Comparison of ENCODE assay signal across 8 mouse cellular contexts in the genomic region with DNA sequence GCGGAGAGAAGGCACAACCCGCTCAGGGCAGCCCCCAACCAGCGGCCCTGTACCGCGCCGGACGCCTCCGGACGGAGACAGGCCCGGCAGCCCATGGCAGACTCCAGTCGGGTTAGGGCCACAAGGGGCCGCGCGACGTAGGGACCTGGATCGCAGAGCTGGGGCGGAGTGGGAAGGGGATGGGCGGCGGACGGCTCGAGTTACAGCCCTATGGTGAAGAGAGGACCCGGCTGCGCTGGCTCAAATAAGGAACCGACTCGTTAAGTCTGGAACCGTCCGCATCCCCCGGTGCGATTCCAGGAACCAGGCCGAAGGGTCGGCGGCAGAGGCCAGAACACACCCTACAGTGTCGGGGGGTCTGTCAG. TPM values are rescaled to one million over a fixed set of nuclear protein-coding genes. Genes with fewer than 3 reads are reported as not detected.
A peak's percentile ranks its signal among the peaks of the same experiment; 100 is the strongest.
DNase-seq lines count a peak whose midpoint lies in the region; ATAC-seq and TF ChIP-seq lines count a peak whose summit lies in the region.

A gene (minus strand): TSS at position 299 of the 365 bp plus-strand sequence.

- TF ChIP-seq CTCF in spleen, adult 2 months (IDR thresholded peaks at IDR 0.05; ENCODE audit: extremely low read depth, insufficient read depth, insufficient read length, insufficient replicate concordance), result no peak
- TF ChIP-seq CTCF in embryonic fibroblast, embryonic 13.5 days (IDR thresholded peaks at IDR 0.05; ENCODE audit: borderline replicate concordance, insufficient read depth, low read length), result no peak
- no peak for TF ChIP-seq CTCF in heart, postnatal 0 days (IDR thresholded peaks at IDR 0.05; ENCODE audit: low read depth)

- H3K4me1 ChIP-seq in spleen, adult 2 months (ENCODE audit: control insufficient read depth, insufficient read depth, insufficient read length), result peaks cover 14% of the 10 kb centered on the region; the same call in 1 of the 2 replicates
- no peaks in the 10 kb centered on the region; the same call in none of the 2 replicates for H3K4me1 ChIP-seq in embryonic fibroblast, embryonic 13.5 days (ENCODE audit: control insufficient read depth, insufficient read depth, low read length)
- peaks cover 41% of the 10 kb centered on the region for H3K4me1 ChIP-seq in heart, postnatal 0 days (ENCODE audit: control insufficient read depth, insufficient read depth)
- H3K4me1 ChIP-seq in limb, embryonic 12.5 days (replicated peaks), result peaks cover 36% of the 10 kb centered on the region
- peaks cover 23% of the 10 kb centered on the region for H3K4me1 ChIP-seq in midbrain, embryonic 11.5 days (ENCODE audit: control insufficient read depth, insufficient read depth, low read length)

- peaks cover 30% of the 10 kb centered on the region for H3K36me3 ChIP-seq in spleen, adult 2 months (ENCODE audit: control insufficient read depth, insufficient read depth, low read length)
- peaks cover 39% of the 10 kb centered on the region for H3K36me3 ChIP-seq in heart, postnatal 0 days (replicated peaks; ENCODE audit: control insufficient read depth, insufficient read depth, low read length)
- H3K36me3 ChIP-seq in limb, embryonic 12.5 days, result peaks cover 61% of the 10 kb centered on the region
- H3K36me3 ChIP-seq in midbrain, embryonic 11.5 days (ENCODE audit: control insufficient read depth, insufficient read depth, low read length), result peaks cover 22% of the 10 kb centered on the region

- H3K9me3 ChIP-seq in heart, postnatal 0 days (replicated peaks; ENCODE audit: control insufficient read depth, low read length), result no peaks in the 10 kb centered on the region
- H3K9me3 ChIP-seq in limb, embryonic 12.5 days, result no peaks in the 10 kb centered on the region
- H3K9me3 ChIP-seq in midbrain, embryonic 11.5 days (ENCODE audit: control insufficient read depth, low read length), result no peaks in the 10 kb centered on the region

- H3K27me3 ChIP-seq in spleen, adult 2 months (ENCODE audit: control insufficient read depth, insufficient read depth, low read length), result peaks cover 12% of the 10 kb centered on the region; the same call in 1 of the 2 replicates
- H3K27me3 ChIP-seq in heart, postnatal 0 days (ENCODE audit: control insufficient read depth, insufficient read depth, low read length), result peaks cover 26% of the 10 kb centered on the region
- H3K27me3 ChIP-seq in limb, embryonic 12.5 days, result peaks cover 68% of the 10 kb centered on the region
- peaks cover 55% of the 10 kb centered on the region for H3K27me3 ChIP-seq in midbrain, embryonic 11.5 days (ENCODE audit: control insufficient read depth, insufficient read depth, low read length)

- H3K9ac ChIP-seq in heart, postnatal 0 days (replicated peaks; ENCODE audit: low read depth, low read length), result peak within 1 kb of the TSS; percentile 58
- H3K9ac ChIP-seq in limb, embryonic 12.5 days (replicated peaks), result peak within 1 kb of the TSS; percentile 72
- H3K9ac ChIP-seq in midbrain, embryonic 11.5 days (ENCODE audit: low read length), result peak within 1 kb of the TSS; percentile 60

- H3K27ac ChIP-seq in spleen, adult 2 months (ENCODE audit: insufficient read depth, low read length), result peak within 1 kb of the TSS; percentile 55
- H3K27ac ChIP-seq in embryonic fibroblast, embryonic 13.5 days (ENCODE audit: insufficient read depth, low read length), result peak within 1 kb of the TSS; percentile 72
- H3K27ac ChIP-seq in heart, postnatal 0 days (ENCODE audit: low read depth), result peak within 1 kb of the TSS; percentile 72
- no peak within 1 kb of the TSS for H3K27ac ChIP-seq in limb, embryonic 12.5 days
- H3K27ac ChIP-seq in midbrain, embryonic 11.5 days (ENCODE audit: low read depth, low read length), result no peak within 1 kb of the TSS

- peak within 1 kb of the TSS; percentile 66 for H3K4me2 ChIP-seq in heart, postnatal 0 days (ENCODE audit: low read depth, low read length)
- H3K4me2 ChIP-seq in limb, embryonic 12.5 days, result peak within 1 kb of the TSS; percentile 93
- H3K4me2 ChIP-seq in midbrain, embryonic 11.5 days, result peak within 1 kb of the TSS; percentile 72

- TF ChIP-seq EP300 in heart, postnatal 0 days (IDR thresholded peaks at IDR 0.05; ENCODE audit: low read depth), result no peak

- peak; percentile 51 for ATAC-seq in heart, postnatal 0 days (ENCODE audit: insufficient read depth, low read depth)
- ATAC-seq in limb, embryonic 12.5 days (ENCODE audit: insufficient number of reproducible peaks, insufficient read depth, low FRiP score, low TSS enrichment, low read depth), result 0 out of 2 replicates have a peak, but pooled peaks have one; percentile 39
- peak; percentile 62 for ATAC-seq in midbrain, embryonic 11.5 days (ENCODE audit: low FRiP score)

- DNase-seq in spleen, adult 2 months (ENCODE audit: low read depth in 1 of 2, low spot score in 2 of 2), result no peak
- no peak for DNase-seq in spleen, postnatal 36 days (ENCODE audit: low spot score in 2 of 2)
- DNase-seq in heart, postnatal 0 days (ENCODE audit: low spot score), result peak; percentile 47
- no peak for DNase-seq in midbrain, embryonic 11.5 days (ENCODE audit: low spot score, missing footprints)
- peak; percentile 29 to 49 for DNase-seq in urinary bladder, adult 18-20 months (ENCODE audit: low spot score in 2 of 2)
- no peak for DNase-seq in right cerebral cortex, postnatal 25 days

- no peak for TF ChIP-seq POLR2A in spleen, adult 2 months (IDR thresholded peaks at IDR 0.05; ENCODE audit: low read depth, low read length)
- TF ChIP-seq POLR2A in embryonic fibroblast, embryonic 13.5 days (IDR thresholded peaks at IDR 0.05; ENCODE audit: low read depth, low read length), result peak; percentile 68

- 3% methylated on average over 33 of the region's 33 CpGs for WGBS in spleen, adult 2 months
- under 1% methylated on average over 32 of the region's 33 CpGs for WGBS in heart, postnatal 0 days
- under 1% methylated on average over 33 of the region's 33 CpGs for WGBS in limb, embryonic 12.5 days
- under 1% methylated on average over 33 of the region's 33 CpGs for WGBS in midbrain, embryonic 11.5 days

- peak within 1 kb of the TSS; percentile 35 for H3K4me3 ChIP-seq in spleen, adult 2 months (ENCODE audit: extremely low read depth, insufficient read depth, insufficient read length)
- peak within 1 kb of the TSS; percentile 33 for H3K4me3 ChIP-seq in embryonic fibroblast, embryonic 13.5 days (ENCODE audit: insufficient read depth, low read length)
- peak within 1 kb of the TSS; percentile 53 for H3K4me3 ChIP-seq in heart, postnatal 0 days (ENCODE audit: low read depth, low read length)
- H3K4me3 ChIP-seq in limb, embryonic 12.5 days (replicated peaks), result peak within 1 kb of the TSS; percentile 50
- H3K4me3 ChIP-seq in midbrain, embryonic 11.5 days (ENCODE audit: low read depth, low read length), result peak within 1 kb of the TSS; percentile 34

RNA-seq across cellular contexts. Expression of the gene that starts here (rescaled TPM):
- 57.2 and 83.5 TPM in 2 replicates for polyA plus RNA-seq in spleen, adult 2 months (2012; rRNA removed)
- 80.7 and 93.1 TPM in 2 replicates for polyA plus RNA-seq in embryonic fibroblast, embryonic 13.5 days (2011; ENCODE audit: insufficient read length, low read depth, missing spikeins)
- 66.6 and 76.6 TPM in 2 replicates for total RNA-seq in heart, postnatal 0 days (2014; rRNA removed; ENCODE audit: low replicate concordance)
- polyA plus RNA-seq in heart, postnatal 0 days (2015; fragmentation: Nextera tagmentation; extraction: Ambion mirVana), result 49.8 and 49.9 TPM in 2 replicates
- 16.0 and 16.3 TPM in 2 replicates for polyA plus RNA-seq in limb, embryonic 12.5 days (2016; fragmentation: Nextera tagmentation; extraction: Ambion mirVana)
- 2.5 and 4.1 TPM in 2 replicates for polyA plus RNA-seq in midbrain, embryonic 11.5 days (2014; fragmentation: Nextera tagmentation; extraction: Ambion mirVana)

Comparison
In these comparisons a context has a peak if more than half of its experiments do, and no peak if none do; other contexts are left out.
1. DNase-seq: peak in heart, postnatal 0 days (single experiment) and urinary bladder, adult 18-20 months (2 of 2); none in spleen, adult 2 months (0 of 2), spleen, postnatal 36 days (0 of 2), midbrain, embryonic 11.5 days (single experiment) and right cerebral cortex, postnatal 25 days (single experiment).
2. H3K27ac ChIP-seq: peak in spleen, adult 2 months (single experiment), embryonic fibroblast, embryonic 13.5 days (single experiment) and heart, postnatal 0 days (single experiment); none in limb, embryonic 12.5 days (single experiment) and midbrain, embryonic 11.5 days (single experiment).
3. Peak in every context shown above with its lines, with median percentiles within 50 percentile points of each other: H3K4me3 ChIP-seq, ATAC-seq, H3K4me2 ChIP-seq and H3K9ac ChIP-seq.